Mouse (Mus musculus): Measurements from ENCODE around the gene Sec13.
A peak's percentile ranks its signal among the peaks of the same experiment; 100 is the strongest.

DNA sequence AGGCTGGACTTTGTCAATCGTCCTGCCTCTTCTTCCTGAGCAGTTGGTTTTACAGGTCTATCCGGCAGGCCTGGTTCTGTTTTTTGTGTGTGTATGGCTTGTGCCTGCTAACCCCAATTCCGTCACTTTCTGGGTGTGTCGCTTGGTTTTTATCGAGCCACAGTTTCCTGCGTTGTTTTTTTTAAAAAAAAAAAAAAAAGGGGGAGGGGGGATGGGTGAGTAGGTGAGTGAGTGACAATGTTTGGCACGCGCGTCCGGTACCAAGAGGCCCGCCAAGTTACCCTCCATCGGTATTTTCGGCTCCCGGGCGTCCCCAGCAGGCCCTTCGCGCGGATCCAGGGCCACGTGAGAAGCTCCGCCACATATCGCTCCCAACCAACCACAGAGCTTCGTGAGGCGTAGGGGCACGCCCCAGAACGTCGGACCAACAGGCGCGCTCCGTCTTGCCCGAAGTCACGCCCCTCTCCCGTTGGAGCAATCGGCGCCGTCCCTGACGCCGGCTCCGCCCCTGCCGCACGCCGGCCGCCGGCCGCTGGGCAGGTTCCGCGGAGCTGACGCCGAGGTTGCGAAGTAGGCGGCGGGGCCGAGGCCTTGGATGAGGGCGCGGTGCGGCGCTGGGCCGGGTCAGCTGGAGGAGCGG lies 43.8 kb downstream of the Sec13 start, which contains the start of gene Tatdn2:
- TF ChIP-seq CTCF (IDR thresholded peaks at IDR 0.05; ENCODE audit: control insufficient read depth, insufficient read depth, insufficient read length) (no peak), USF1 (IDR thresholded peaks at IDR 0.05; ENCODE audit: low read depth) (peak; percentile 74), MYOG (IDR thresholded peaks at IDR 0.05; ENCODE audit: control insufficient read depth, extremely low read depth, insufficient read length) (no peak), MAX (IDR thresholded peaks at IDR 0.05) (peak; percentile 53)
